In the genomic region with DNA sequence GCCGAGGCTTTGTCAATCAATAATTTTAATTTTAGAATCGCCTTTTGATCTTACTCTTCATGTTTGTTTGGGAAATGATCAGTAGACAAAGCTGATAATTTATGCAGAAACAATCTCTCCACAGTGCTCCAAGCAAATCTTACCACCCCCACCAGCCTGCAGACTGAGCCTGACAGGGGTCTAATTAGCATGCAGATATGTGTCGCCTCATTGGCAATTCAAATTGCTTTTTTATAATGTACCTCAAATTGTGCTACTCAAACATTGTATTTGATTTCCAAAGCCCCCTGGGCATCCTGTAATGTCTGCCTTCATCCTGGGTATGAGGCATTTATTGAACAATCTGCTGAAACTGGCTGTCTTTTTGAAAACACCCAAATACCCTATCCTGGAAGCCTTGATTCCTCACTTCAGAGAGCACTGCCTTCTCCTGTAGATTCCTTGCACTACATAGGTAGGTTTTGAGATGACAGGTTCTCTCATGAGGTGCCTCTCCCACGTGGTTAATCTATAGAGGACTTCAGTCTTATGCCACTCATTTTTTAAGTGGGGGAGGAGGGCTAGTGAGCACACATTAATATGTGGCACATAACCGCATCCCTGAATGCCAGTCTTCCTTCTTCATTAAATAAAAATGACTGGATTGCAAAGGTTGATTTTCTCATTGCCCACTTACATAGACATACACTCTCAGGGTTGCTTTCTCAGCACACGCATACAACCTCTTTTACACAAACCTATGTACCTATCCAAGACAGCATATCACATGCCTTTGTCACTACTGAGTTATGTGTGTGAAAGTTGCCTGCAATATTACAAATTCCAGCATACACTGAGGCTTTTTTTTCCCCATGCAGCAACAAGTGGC, we compare ENCODE assay signal across 10 mouse cellular contexts.
A peak's percentile ranks its signal among the peaks of the same experiment; 100 is the strongest.
DNase-seq lines count a peak whose midpoint lies in the region; ATAC-seq lines count a peak whose summit lies in the region.
"Had no signal": no experiment of that assay in that cellular context is flagged by ENCODE, and none has a peak within 500 bp of the region (broad histone marks: within the 10 kb centered on the region; RNA-seq: fewer than 3 reads in every experiment).

No protein-coding gene starts in this region.

- H3K36me3 ChIP-seq in midbrain, embryonic 11.5 days (ENCODE audit: control insufficient read depth, insufficient read depth, low read length): no peaks in the 10 kb centered on the region
- H3K36me3 ChIP-seq in midbrain, embryonic 10.5 days: no peaks in the 10 kb centered on the region
- no peaks in the 10 kb centered on the region for H3K36me3 ChIP-seq in forebrain, embryonic 13.5 days (ENCODE audit: poor library complexity, severe bottlenecking)
- H3K36me3 ChIP-seq in hindbrain, embryonic 16.5 days (ENCODE audit: control insufficient read depth, insufficient read depth, low read length): no peaks in the 10 kb centered on the region
- no peaks in the 10 kb centered on the region for H3K36me3 ChIP-seq in neural tube, embryonic 14.5 days (ENCODE audit: control insufficient read depth, insufficient read depth, low read length)
- H3K36me3 ChIP-seq: limb, embryonic 13.5 days had no signal

- ATAC-seq in midbrain, embryonic 11.5 days (ENCODE audit: low FRiP score): peak; percentile 85
- ATAC-seq in forebrain, embryonic 13.5 days: peak; percentile 78
- ATAC-seq in hindbrain, embryonic 16.5 days: peak; percentile 66
- peak; percentile 83 for ATAC-seq in neural tube, embryonic 14.5 days (ENCODE audit: low read depth)

- H3K9me3 ChIP-seq in midbrain, embryonic 11.5 days (ENCODE audit: control insufficient read depth, low read length): no peaks in the 10 kb centered on the region; the same call in 1 of the 2 replicates
- no peaks in the 10 kb centered on the region for H3K9me3 ChIP-seq in midbrain, embryonic 10.5 days (replicated peaks)
- H3K9me3 ChIP-seq in forebrain, embryonic 13.5 days (replicated peaks): no peaks in the 10 kb centered on the region
- no peaks in the 10 kb centered on the region for H3K9me3 ChIP-seq in hindbrain, embryonic 16.5 days (ENCODE audit: control insufficient read depth, low read length)
- H3K9me3 ChIP-seq in neural tube, embryonic 14.5 days (ENCODE audit: control insufficient read depth, low read length): no peaks in the 10 kb centered on the region
- H3K9me3 ChIP-seq: limb, embryonic 13.5 days had no signal

- no peak overlapping the region for H3K4me3 ChIP-seq in midbrain, embryonic 11.5 days (ENCODE audit: low read depth, low read length)
- H3K4me3 ChIP-seq in midbrain, embryonic 10.5 days: no peak overlapping the region
- H3K4me3 ChIP-seq in forebrain, embryonic 13.5 days: peak overlapping the region; percentile 31
- H3K4me3 ChIP-seq in hindbrain, embryonic 16.5 days (ENCODE audit: low read length): peak overlapping the region; percentile 40
- peak overlapping the region; percentile 34 for H3K4me3 ChIP-seq in neural tube, embryonic 14.5 days (ENCODE audit: low read depth, low read length)
- H3K4me3 ChIP-seq: limb, embryonic 13.5 days had no signal

- no peak for DNase-seq in midbrain, embryonic 11.5 days (ENCODE audit: low spot score, missing footprints)
- DNase-seq in midbrain, embryonic 10.5 days (ENCODE audit: low spot score): no peak
- no peak for DNase-seq in lung, postnatal 10 days
- no peak for DNase-seq in heart, postnatal 4 days
- DNase-seq: kidney, adult 9 months; lung, adult 2 months had no signal

- H3K27me3 ChIP-seq in midbrain, embryonic 11.5 days (ENCODE audit: control insufficient read depth, insufficient read depth, low read length): no peaks in the 10 kb centered on the region
- no peaks in the 10 kb centered on the region for H3K27me3 ChIP-seq in midbrain, embryonic 10.5 days (ENCODE audit: low read depth, poor library complexity, severe bottlenecking)
- no peaks in the 10 kb centered on the region for H3K27me3 ChIP-seq in forebrain, embryonic 13.5 days
- H3K27me3 ChIP-seq in hindbrain, embryonic 16.5 days (replicated peaks; ENCODE audit: control insufficient read depth, insufficient read depth, low read length): no peaks in the 10 kb centered on the region
- H3K27me3 ChIP-seq in neural tube, embryonic 14.5 days (ENCODE audit: control insufficient read depth, insufficient read depth, low read length): no peaks in the 10 kb centered on the region
- H3K27me3 ChIP-seq: limb, embryonic 13.5 days had no signal

- H3K27ac ChIP-seq in midbrain, embryonic 11.5 days (ENCODE audit: low read depth, low read length): no peak overlapping the region
- no peak overlapping the region for H3K27ac ChIP-seq in midbrain, embryonic 10.5 days (replicated peaks)
- peak overlapping the region; percentile 85 for H3K27ac ChIP-seq in forebrain, embryonic 13.5 days
- peak overlapping the region; percentile 67; the same call in 1 of the 2 replicates for H3K27ac ChIP-seq in hindbrain, embryonic 16.5 days (ENCODE audit: low read depth, low read length)
- H3K27ac ChIP-seq in neural tube, embryonic 14.5 days (ENCODE audit: low read depth, low read length): peak overlapping the region; percentile 73
- H3K27ac ChIP-seq: limb, embryonic 13.5 days had no signal

- WGBS in midbrain, embryonic 11.5 days: 61% methylated on average over 6 of the region's 6 CpGs
- WGBS in midbrain, embryonic 10.5 days: 65% methylated on average over 6 of the region's 6 CpGs
- WGBS in forebrain, embryonic 13.5 days: 15% methylated on average over 6 of the region's 6 CpGs
- whole genome bisulfite sequencing in hindbrain, embryonic 16.5 days: 14% methylated on average over 6 of the region's 6 CpGs
- WGBS in neural tube, embryonic 14.5 days: 23% methylated on average over 6 of the region's 6 CpGs

- no peak overlapping the region for H3K4me2 ChIP-seq in midbrain, embryonic 11.5 days
- H3K4me2 ChIP-seq in forebrain, embryonic 13.5 days: peak overlapping the region; percentile 56
- peak overlapping the region; percentile 61 for H3K4me2 ChIP-seq in hindbrain, embryonic 16.5 days (ENCODE audit: low read length)
- peak overlapping the region; percentile 51 for H3K4me2 ChIP-seq in neural tube, embryonic 14.5 days (ENCODE audit: low read depth, low read length)
- H3K4me2 ChIP-seq: limb, embryonic 13.5 days had no signal

- H3K4me1 ChIP-seq in midbrain, embryonic 11.5 days (ENCODE audit: control insufficient read depth, insufficient read depth, low read length): peaks cover 2% of the 10 kb centered on the region; the same call in 1 of the 2 replicates
- peaks cover 3% of the 10 kb centered on the region; the same call in 1 of the 2 replicates for H3K4me1 ChIP-seq in midbrain, embryonic 10.5 days
- H3K4me1 ChIP-seq in forebrain, embryonic 13.5 days: peaks cover 35% of the 10 kb centered on the region
- H3K4me1 ChIP-seq in hindbrain, embryonic 16.5 days (ENCODE audit: control insufficient read depth, insufficient read depth, low read depth, low read length): peaks cover 7% of the 10 kb centered on the region
- peaks cover 15% of the 10 kb centered on the region; the same call in 1 of the 2 replicates for H3K4me1 ChIP-seq in neural tube, embryonic 14.5 days (ENCODE audit: control insufficient read depth, insufficient read depth, low read length)

- H3K9ac ChIP-seq in midbrain, embryonic 11.5 days (ENCODE audit: low read length): no peak overlapping the region
- no peak overlapping the region for H3K9ac ChIP-seq in forebrain, embryonic 13.5 days
- H3K9ac ChIP-seq in hindbrain, embryonic 16.5 days (ENCODE audit: low read depth, low read length): peak overlapping the region; percentile 9; the same call in 1 of the 2 replicates
- H3K9ac ChIP-seq in neural tube, embryonic 14.5 days (replicated peaks; ENCODE audit: low read depth, low read length): peak overlapping the region; percentile 37; the same call in 1 of the 2 replicates
- H3K9ac ChIP-seq: limb, embryonic 13.5 days had no signal

Comparison
In these comparisons a context has a peak if more than half of its experiments do, and no peak if none do; other contexts are left out.
1. H3K27ac ChIP-seq: peak in forebrain, embryonic 13.5 days (single experiment), hindbrain, embryonic 16.5 days (single experiment) and neural tube, embryonic 14.5 days (single experiment); none in midbrain, embryonic 11.5 days (single experiment) and midbrain, embryonic 10.5 days (single experiment).
2. H3K4me3 ChIP-seq: peak in forebrain, embryonic 13.5 days (single experiment), hindbrain, embryonic 16.5 days (single experiment) and neural tube, embryonic 14.5 days (single experiment); none in midbrain, embryonic 11.5 days (single experiment) and midbrain, embryonic 10.5 days (single experiment).
3. H3K9ac ChIP-seq: peak in hindbrain, embryonic 16.5 days (single experiment) and neural tube, embryonic 14.5 days (single experiment); none in midbrain, embryonic 11.5 days (single experiment) and forebrain, embryonic 13.5 days (single experiment).
4. Peak in every context shown above with its lines, with median percentiles within 50 percentile points of each other: ATAC-seq.